Mouse (Mus musculus): ENCODE data around the gene Traf3ip1.

DNA sequence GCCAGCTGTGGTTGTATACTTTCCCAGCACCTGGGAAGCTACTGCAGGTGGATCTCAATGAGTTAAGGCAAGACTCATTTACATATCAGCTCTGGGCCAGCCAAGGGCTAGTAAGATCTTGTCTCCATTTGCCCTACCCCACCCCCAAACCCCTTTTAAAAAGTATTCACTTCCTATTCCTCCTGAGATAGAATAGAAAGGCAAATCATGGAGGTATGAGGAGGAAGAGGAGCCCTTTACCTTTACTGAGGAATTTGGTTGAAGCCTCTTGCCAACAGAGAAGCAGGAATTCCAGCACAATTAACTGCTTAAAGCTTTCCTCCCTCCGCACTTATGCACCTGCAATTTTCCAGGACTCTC, 44.1 kb downstream of the Traf3ip1 start:
- TF ChIP-seq CTCF (IDR thresholded peaks at IDR 0.05; ENCODE audit: low read depth), result no peak
- no peak for TF ChIP-seq EP300 (IDR thresholded peaks at IDR 0.05; ENCODE audit: low read depth)
